Mouse (Mus musculus) limb, embryonic 12.5 days (tissue): ENCODE measurements around the gene Rab4a. TPM values are rescaled to one million over a fixed set of nuclear protein-coding genes. Genes with fewer than 3 reads are reported as not detected.

Experiments used
- ATAC-seq: fragments of 200-750 bp; cut with Nextera tagmentation; 2 replicates; pipeline ENCODE4 v1.8.0; 2017; ENCODE audit warnings: low read depth, moderate TSS enrichment; ENCODE audit not compliant: insufficient number of reproducible peaks, insufficient read depth, low FRiP score, low TSS enrichment
- H3K27ac ChIP-seq: fragments of 300-500 bp; sonication (generic); 2 replicates; pipeline ENCODE4 v1.5.1; 2016; ENCODE audit warnings: mild to moderate bottlenecking, moderate library complexity
- H3K27me3 ChIP-seq: fragments of 300-500 bp; sonication (generic); 2 replicates; pipeline ENCODE4 v1.6.1; 2016; ENCODE audit warnings: mild to moderate bottlenecking, moderate library complexity
- H3K36me3 ChIP-seq: fragments of 300-500 bp; sonication (generic); 2 replicates; pipeline ENCODE4 v1.6.1; 2016; ENCODE audit warnings: mild to moderate bottlenecking, moderate library complexity
- H3K4me1 ChIP-seq: fragments of 300-500 bp; sonication (generic); replicated peaks from 2 replicates; pipeline ENCODE4 v1.6.1; 2016
- H3K4me2 ChIP-seq: fragments of 300-500 bp; sonication (generic); 2 replicates; pipeline ENCODE4 v1.6.1; 2016; ENCODE audit warnings: mild to moderate bottlenecking, moderate library complexity
- H3K4me3 ChIP-seq: fragments of 300-500 bp; sonication (generic); replicated peaks from 2 replicates; pipeline ENCODE4 v1.5.1; 2016; ENCODE audit warnings: mild to moderate bottlenecking
- H3K9ac ChIP-seq: fragments of 300-500 bp; sonication (generic); replicated peaks from 2 replicates; pipeline ENCODE4 v1.6.1; 2016; ENCODE audit warnings: mild to moderate bottlenecking, moderate library complexity
- H3K9me3 ChIP-seq: fragments of 300-500 bp; sonication (generic); 2 replicates; pipeline ENCODE4 v1.6.1; 2016; ENCODE audit warnings: mild to moderate bottlenecking, moderate library complexity
- WGBS: fragments of 180-500 bp; shearing (Covaris S2); methylation state at CpG from one replicate; pipeline ENCODE4 v1.1.7; 2016; 5-methylcytosine and 5-hydroxymethylcytosine counted together
- polyA plus RNA-seq: library from polyadenylated mRNA; unstranded; fragments of >200 nt; fragmentation: Nextera tagmentation; extraction: Ambion mirVana; gene quantifications from 2 replicates; pipeline ENCODE4 v1.2.1, GENCODE M21; 2016

Gene Rab4a
- polyA plus RNA-seq, 1 experiment from 2014 or later: 56.3 TPM

DNA sequence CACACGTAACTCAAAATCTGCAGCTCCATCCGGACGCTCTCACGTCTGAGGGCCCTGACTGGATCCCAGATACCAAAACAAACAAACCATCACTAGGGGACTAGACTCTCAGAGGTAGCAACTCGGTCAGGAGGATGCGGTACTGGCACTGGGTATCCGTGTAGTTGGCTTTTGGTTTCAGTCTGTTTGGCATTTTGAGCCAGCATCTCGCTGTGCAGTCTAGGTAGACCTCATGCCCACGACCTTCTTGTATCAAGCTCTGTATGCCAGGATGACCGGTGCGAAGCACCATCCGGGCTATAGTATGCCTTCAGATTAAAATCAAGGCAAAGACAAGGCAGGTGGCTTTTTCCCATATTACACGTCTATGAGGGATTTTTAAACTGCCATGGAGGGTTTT, 21.7 kb downstream of the Rab4a start:
- Histone ChIP-seq H3K27me3 (no peaks in the 10 kb centered on the region), H3K4me2 (no peak overlapping the region), H3K36me3 (peaks cover 94% of the 10 kb centered on the region), H3K9me3 (peaks cover 7% of the 10 kb centered on the region; the same call in 1 of the 2 replicates), H3K9ac (no peak overlapping the region), H3K27ac (no peak overlapping the region), H3K4me1 (no peaks in the 10 kb centered on the region), H3K4me3 (no peak overlapping the region)
- ATAC-seq: no peak
- whole genome bisulfite sequencing: 94% methylated on average over 13 of the region's 13 CpGs

DNA sequence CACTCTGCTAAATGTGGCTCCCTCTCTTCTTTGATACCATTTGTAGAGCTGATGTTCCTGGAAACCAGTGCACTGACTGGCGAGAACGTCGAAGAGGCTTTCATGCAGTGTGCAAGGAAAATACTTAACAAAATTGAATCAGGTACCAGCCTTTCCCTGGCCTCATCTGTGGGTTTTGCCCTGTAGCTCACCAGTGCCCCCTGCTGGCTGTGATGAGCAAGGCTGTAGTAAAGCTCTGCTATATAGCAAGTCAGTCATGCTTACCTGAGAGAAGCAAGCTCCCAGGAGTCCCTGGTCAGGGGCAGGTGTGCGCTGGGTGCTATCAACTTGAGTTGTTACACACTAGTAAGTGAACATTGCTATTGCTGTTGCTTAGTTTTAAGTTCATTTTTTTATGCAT, 27.0 kb downstream of the Rab4a start:
- Histone ChIP-seq H3K4me1 (no peaks in the 10 kb centered on the region), H3K4me3 (no peak overlapping the region), H3K4me2 (no peak overlapping the region), H3K27me3 (no peaks in the 10 kb centered on the region), H3K9me3 (no peaks in the 10 kb centered on the region), H3K27ac (no peak overlapping the region), H3K9ac (no peak overlapping the region), H3K36me3 (peaks cover 93% of the 10 kb centered on the region)
- no peak for ATAC-seq
- 95% methylated on average over 4 of the region's 4 CpGs for WGBS

DNA sequence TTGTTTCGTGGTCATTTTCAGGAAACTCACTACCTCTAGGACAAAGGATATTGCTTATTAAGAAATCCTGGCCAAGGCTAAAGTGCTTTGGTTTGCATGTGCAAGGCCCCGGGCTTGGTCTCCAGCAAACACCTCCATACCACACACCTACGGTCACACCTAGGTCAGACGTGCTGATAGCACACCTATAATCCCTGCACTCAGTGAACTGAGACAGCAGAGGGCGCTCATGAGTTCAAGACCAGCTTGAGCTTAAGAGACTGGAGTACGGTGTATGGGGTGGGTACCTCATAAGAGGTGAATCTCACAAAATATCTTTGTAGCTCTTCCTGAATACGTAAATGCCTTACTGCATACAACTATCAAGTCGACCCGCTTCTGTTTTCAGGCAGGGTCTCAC, 29.7 kb downstream of the Rab4a start:
- no peak overlapping the region for H3K9ac ChIP-seq
- no peak overlapping the region for H3K4me2 ChIP-seq
- no peak; the same call in 1 of the 2 replicates for ATAC-seq
- WGBS: 53% methylated on average over 9 of the region's 9 CpGs
- no peaks in the 10 kb centered on the region for H3K27me3 ChIP-seq
- H3K36me3 ChIP-seq: peaks cover 72% of the 10 kb centered on the region
- no peak overlapping the region for H3K4me3 ChIP-seq
- no peaks in the 10 kb centered on the region for H3K4me1 ChIP-seq
- no peaks in the 10 kb centered on the region for H3K9me3 ChIP-seq
- H3K27ac ChIP-seq: no peak overlapping the region

DNA sequence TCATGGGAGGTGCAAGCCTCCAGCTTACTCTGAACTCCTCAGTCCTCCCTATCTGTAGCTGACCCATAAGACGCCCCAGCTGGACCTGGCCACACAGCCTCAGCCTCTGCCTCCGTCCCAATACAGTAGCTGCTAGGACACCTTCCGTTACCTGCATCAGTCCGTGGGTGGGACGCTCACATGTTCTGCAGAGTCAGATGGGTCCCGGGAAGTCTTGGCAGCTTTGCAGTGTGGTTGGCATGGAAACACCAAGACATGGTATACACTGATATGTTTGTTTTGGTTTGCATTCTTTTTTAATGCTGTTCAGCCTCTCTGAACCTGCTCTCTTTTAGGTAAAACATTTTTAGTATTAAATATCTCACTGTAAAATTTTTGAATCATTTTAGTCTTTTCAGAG, 30.6 kb downstream of the Rab4a start:
- peaks cover 63% of the 10 kb centered on the region for H3K36me3 ChIP-seq
- no peak overlapping the region for H3K4me2 ChIP-seq
- no peaks in the 10 kb centered on the region for H3K27me3 ChIP-seq
- no peak overlapping the region for H3K27ac ChIP-seq
- H3K9ac ChIP-seq: no peak overlapping the region
- no peaks in the 10 kb centered on the region for H3K9me3 ChIP-seq
- no peak for ATAC-seq
- WGBS: 92% methylated on average over 6 of the region's 6 CpGs
- H3K4me3 ChIP-seq: no peak overlapping the region
- H3K4me1 ChIP-seq: no peaks in the 10 kb centered on the region

DNA sequence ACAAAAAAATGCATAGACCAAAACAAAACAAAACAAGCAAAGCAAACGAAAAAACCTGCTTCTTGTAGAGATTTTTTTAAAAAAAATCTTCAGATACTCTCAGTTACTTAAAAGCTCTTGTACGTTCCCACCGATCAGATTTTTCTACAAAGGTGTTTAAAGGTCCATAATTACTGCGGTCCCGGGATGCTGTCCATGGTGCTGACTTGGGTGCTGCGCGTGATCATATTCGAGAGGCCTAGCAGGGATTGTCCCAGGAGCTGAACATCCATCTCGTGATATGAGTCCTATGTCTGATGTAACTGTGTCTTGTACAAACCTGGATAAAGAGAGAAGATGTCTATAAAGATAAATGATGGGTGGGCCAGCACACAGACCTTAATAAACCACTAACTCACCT, 32.7 kb downstream of the Rab4a start:
- Histone ChIP-seq H3K36me3 (peaks cover 49% of the 10 kb centered on the region), H3K4me3 (no peak overlapping the region), H3K4me2 (no peak overlapping the region), H3K27me3 (no peaks in the 10 kb centered on the region), H3K4me1 (no peaks in the 10 kb centered on the region), H3K9ac (no peak overlapping the region), H3K9me3 (no peaks in the 10 kb centered on the region), H3K27ac (no peak overlapping the region)
- 67% methylated on average over 9 of the region's 9 CpGs for WGBS
- ATAC-seq: no peak

DNA sequence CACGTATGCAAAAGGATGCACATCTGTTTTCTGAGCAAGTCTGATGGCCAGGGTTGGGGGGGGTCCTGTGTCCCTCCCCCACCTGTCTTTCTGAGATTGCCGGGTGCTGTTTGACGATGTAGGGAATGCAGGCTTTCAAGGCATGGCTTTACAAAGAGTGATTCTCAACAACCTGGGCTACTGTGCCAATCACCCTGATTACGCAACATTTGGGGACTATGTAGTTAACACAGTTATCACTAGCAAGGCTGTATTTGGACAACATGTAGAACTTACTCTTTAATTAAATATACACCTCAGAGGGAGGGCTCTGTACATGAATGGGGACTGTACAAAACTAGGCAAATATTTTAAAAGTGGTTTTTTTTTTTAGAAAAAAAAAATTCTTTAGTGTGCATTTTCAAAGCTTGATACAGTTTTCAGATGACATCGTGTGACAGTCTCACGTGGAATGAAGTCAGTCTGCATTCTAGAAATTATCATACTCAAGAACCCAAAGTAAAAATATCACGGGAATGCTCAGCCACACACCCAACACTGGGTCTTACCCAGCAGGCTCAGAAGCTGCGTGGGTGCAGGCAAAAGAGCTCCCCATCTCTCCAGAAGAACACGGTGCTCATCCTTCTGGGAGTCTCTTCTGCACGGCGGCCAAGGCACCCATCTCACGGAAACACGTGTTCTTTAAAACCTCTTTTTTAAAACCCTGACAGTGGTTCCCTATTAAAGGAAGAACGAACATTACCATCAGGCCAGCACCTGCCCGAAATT, 35.0 kb downstream of the Rab4a start:
- no peak overlapping the region for H3K4me2 ChIP-seq
- H3K4me3 ChIP-seq: no peak overlapping the region
- no peak overlapping the region for H3K27ac ChIP-seq
- H3K27me3 ChIP-seq: no peaks in the 10 kb centered on the region
- no peak overlapping the region for H3K9ac ChIP-seq
- no peak for ATAC-seq
- peaks cover 29% of the 10 kb centered on the region for H3K36me3 ChIP-seq
- H3K4me1 ChIP-seq: no peaks in the 10 kb centered on the region
- 91% methylated on average over 15 of the region's 15 CpGs for WGBS
- no peaks in the 10 kb centered on the region for H3K9me3 ChIP-seq

DNA sequence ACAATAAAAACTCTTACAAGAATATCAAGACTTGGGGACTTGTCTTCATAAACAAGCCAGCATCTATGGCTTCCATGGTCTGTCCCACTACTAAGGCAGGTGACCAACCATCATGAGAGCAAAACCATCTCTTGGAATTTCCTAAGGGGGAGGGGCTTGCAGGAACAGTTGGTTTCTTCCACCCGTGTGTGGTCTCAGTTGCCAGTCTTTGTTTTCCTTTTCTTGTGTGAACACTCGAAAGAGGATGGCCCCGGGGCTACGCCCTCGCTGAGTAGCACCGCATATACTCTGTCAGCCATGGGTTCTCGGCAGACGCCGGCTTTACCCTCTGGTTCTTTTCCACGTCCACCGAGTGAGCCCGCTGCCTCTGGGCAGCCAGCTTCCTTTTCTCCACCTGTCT, 36.3 kb downstream of the Rab4a start:
- H3K27me3 ChIP-seq: no peaks in the 10 kb centered on the region
- ATAC-seq: no peak
- peaks cover 20% of the 10 kb centered on the region; the same call in 1 of the 2 replicates for H3K36me3 ChIP-seq
- H3K9me3 ChIP-seq: no peaks in the 10 kb centered on the region
- no peak overlapping the region for H3K27ac ChIP-seq
- no peak overlapping the region for H3K4me2 ChIP-seq
- WGBS: 88% methylated on average over 12 of the region's 12 CpGs
- no peak overlapping the region for H3K4me3 ChIP-seq
- no peak overlapping the region for H3K9ac ChIP-seq
- no peaks in the 10 kb centered on the region for H3K4me1 ChIP-seq

DNA sequence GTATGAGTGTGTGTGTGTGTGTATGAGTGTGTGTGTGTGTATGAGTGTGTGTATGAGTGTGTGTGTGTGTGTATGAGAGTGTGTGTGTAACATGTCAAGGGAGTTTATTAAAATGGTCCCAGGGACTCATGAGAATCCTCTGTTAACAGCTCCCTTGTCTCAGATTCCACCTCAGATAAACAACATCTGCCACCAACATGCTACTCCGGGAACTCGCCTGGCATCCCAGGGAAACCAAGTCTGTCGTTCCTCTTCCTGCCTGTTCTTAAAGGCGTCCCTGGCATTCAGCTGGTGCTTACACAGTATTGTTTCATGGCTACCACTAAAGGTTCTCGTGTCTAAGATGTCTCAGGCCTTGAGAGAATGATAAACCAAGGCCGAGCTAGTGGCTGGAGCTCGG, 38.6 kb downstream of the Rab4a start:
- Histone ChIP-seq H3K27ac (no peak overlapping the region), H3K36me3 (peaks cover 12% of the 10 kb centered on the region; the same call in 1 of the 2 replicates), H3K9ac (no peak overlapping the region), H3K27me3 (no peaks in the 10 kb centered on the region), H3K9me3 (no peaks in the 10 kb centered on the region), H3K4me1 (no peaks in the 10 kb centered on the region), H3K4me3 (no peak overlapping the region), H3K4me2 (no peak overlapping the region)
- no peak for ATAC-seq
- 83% methylated on average over 7 of the region's 7 CpGs for WGBS

DNA sequence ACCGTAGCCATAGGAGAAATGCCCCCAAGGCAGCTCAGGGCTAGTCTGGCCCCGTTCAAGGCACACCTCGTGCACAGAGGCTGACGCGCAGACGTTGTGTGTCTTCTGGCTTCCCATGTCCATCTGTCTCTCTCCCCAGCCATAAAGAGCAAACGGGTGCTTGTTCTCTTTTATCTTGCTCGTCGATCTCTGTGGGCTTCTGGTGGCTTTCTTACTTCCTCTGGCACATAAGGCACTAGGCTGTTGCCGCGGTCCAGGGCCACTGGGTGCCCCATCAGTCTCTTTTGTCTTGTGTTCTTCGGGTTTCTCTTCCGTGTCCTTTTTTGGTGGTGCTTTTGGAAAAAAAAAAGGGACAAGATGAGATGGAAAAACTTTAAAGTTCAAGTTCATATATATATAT, 39.3 kb downstream of the Rab4a start:
- H3K27ac ChIP-seq: no peak overlapping the region
- no peak overlapping the region for H3K9ac ChIP-seq
- no peaks in the 10 kb centered on the region for H3K4me1 ChIP-seq
- WGBS: 87% methylated on average over 13 of the region's 13 CpGs
- H3K4me2 ChIP-seq: no peak overlapping the region
- H3K4me3 ChIP-seq: no peak overlapping the region
- H3K36me3 ChIP-seq: peaks cover 9% of the 10 kb centered on the region; the same call in 1 of the 2 replicates
- H3K27me3 ChIP-seq: no peaks in the 10 kb centered on the region
- no peaks in the 10 kb centered on the region for H3K9me3 ChIP-seq
- ATAC-seq: no peak

DNA sequence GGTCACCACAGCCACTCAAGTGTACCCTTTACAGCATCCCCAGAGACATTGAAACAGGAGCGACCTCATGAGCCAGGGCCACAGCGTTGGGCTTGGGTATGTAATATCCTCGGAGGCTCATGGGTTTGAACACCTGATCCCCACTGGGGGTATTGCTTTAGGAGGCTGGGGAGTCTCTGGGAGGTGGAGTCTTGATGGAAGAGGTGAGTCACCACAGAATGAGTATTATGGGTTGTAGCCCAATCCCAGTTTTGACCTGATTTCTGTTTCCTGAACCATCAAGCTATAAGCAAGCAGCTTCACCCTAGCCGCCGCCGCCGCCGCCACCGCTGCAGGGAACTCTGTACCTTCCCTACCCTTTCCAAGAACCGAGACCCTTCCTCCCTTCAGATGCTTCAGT, 40.2 kb downstream of the Rab4a start:
- H3K27me3 ChIP-seq: no peaks in the 10 kb centered on the region
- 93% methylated on average over 10 of the region's 10 CpGs for WGBS
- no peak for ATAC-seq
- no peak overlapping the region for H3K9ac ChIP-seq
- H3K36me3 ChIP-seq: peaks cover 9% of the 10 kb centered on the region; the same call in 1 of the 2 replicates
- no peaks in the 10 kb centered on the region for H3K9me3 ChIP-seq
- no peak overlapping the region for H3K4me2 ChIP-seq
- H3K4me3 ChIP-seq: no peak overlapping the region
- no peaks in the 10 kb centered on the region for H3K4me1 ChIP-seq
- no peak overlapping the region for H3K27ac ChIP-seq

DNA sequence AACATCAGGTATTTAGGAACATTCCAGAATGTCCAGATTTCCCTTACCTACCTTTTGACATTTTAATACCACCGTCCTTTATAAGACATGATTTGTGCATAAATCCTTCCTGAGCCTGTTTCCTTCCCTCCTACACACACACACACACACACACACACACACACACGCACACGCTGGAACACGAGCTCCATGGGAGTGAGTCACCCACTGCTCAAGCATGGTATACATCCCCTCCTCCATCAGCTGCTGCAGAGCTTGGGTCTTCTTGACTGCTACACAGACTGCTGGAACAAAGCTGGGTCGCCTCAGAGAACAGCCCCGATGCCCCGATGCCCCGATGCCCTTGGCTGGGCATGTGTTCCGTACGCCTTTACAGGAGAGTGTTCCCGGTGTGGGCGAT, 40.7 kb downstream of the Rab4a start:
- WGBS: 94% methylated on average over 12 of the region's 12 CpGs
- peaks cover 9% of the 10 kb centered on the region; the same call in 1 of the 2 replicates for H3K36me3 ChIP-seq
- no peaks in the 10 kb centered on the region for H3K4me1 ChIP-seq
- H3K27me3 ChIP-seq: no peaks in the 10 kb centered on the region
- no peak overlapping the region for H3K4me3 ChIP-seq
- H3K27ac ChIP-seq: no peak overlapping the region
- H3K9ac ChIP-seq: no peak overlapping the region
- no peaks in the 10 kb centered on the region for H3K9me3 ChIP-seq
- no peak for ATAC-seq
- no peak overlapping the region for H3K4me2 ChIP-seq

DNA sequence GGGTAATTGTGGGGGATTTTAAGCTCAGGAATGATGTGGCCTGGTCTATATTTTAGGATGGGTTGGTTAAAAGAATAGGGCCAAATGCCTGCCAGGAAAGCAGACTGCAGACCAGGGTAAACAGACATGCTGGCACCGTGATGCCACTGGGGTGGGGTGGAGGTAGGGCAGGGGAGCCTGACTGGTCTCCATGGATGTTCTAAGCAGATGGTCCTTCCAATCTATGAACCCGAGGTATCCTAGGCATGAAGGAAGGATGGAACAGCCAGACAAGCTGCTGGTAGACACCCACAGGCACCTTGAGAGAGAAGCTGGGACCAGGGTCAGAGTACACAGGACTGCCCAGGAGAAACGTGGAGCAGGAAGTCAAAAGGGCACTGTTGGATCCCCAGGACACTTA, 41.8 kb downstream of the Rab4a start:
- no peak overlapping the region for H3K4me2 ChIP-seq
- H3K27ac ChIP-seq: no peak overlapping the region
- H3K4me3 ChIP-seq: no peak overlapping the region
- H3K9me3 ChIP-seq: no peaks in the 10 kb centered on the region
- no peak for ATAC-seq
- no peaks in the 10 kb centered on the region for H3K27me3 ChIP-seq
- H3K36me3 ChIP-seq: peaks cover 3% of the 10 kb centered on the region; the same call in 1 of the 2 replicates
- 67% methylated on average over 3 of the region's 3 CpGs for WGBS
- no peak overlapping the region for H3K9ac ChIP-seq
- no peaks in the 10 kb centered on the region for H3K4me1 ChIP-seq
